Mouse (Mus musculus) spleen, embryonic (tissue): Measurements from ENCODE around the gene Pde6h.

Experiments
- CTCF ChIA-PET: fragments of 350-600 bp; sonication (Branson Sonifier 250); formaldehyde crosslinking; loops from one replicate; lab custom pipeline; 2022; lab: Charles Lee

Pde6h gene

GRCm38 (mm10) chr6:136939326-136940187 lies 15.9 kb downstream of the Pde6h start:
- CTCF ChIA-PET = interaction anchor here (0.6 to 0.7 kb wide), 3 partner anchors 28 to 461 kb away, joined by 3 to 6 read pairs (median 5); no protein-coding TSS in a partner anchor

- CTCF ChIA-PET = interaction anchor here (1.0 to 2.4 kb wide), 4 partner anchors 10 to 27 kb away, joined by 3 to 13 read pairs (median 4); no protein-coding TSS in a partner anchor
Measured at GRCm38 (mm10) chr6:136940188-136940960, 16.7 kb downstream of the Pde6h start.

GRCm38 (mm10) chr6:136941051-136942021 lies 17.7 kb downstream of the Pde6h start, which contains the start of gene Arhgdib:
Arhgdib (minus strand) TSS chr6:136941899.
- CTCF ChIA-PET = interaction anchor here (1.0 to 2.4 kb wide), 4 partner anchors 11 to 27 kb away, joined by 3 to 13 read pairs (median 4); no protein-coding TSS in a partner anchor

- CTCF ChIA-PET = interaction anchor here (2.4 kb wide), 1 partner anchor 12 kb away, joined by 13 read pairs; no protein-coding TSS in a partner anchor
Measured at GRCm38 (mm10) chr6:136942280-136942679, 18.6 kb downstream of the Pde6h start.

GRCm38 (mm10) chr6:136943392-136943791 lies 19.8 kb downstream of the Pde6h start:
- CTCF ChIA-PET = interaction anchor here (0.7 kb wide), 1 partner anchor 135 kb away, joined by 3 read pairs; no protein-coding TSS in a partner anchor

- CTCF ChIA-PET = interaction anchor here (0.9 kb wide), 1 partner anchor 23 kb away, joined by 4 read pairs; no protein-coding TSS in a partner anchor
Measured at GRCm38 (mm10) chr6:136944511-136944910, 20.9 kb downstream of the Pde6h start.

- CTCF ChIA-PET = interaction anchor here (0.9 kb wide), 1 partner anchor 215 kb away, joined by 15 read pairs; no protein-coding TSS in a partner anchor
Measured at GRCm38 (mm10) chr6:136946241-136946640, 22.6 kb downstream of the Pde6h start.

GRCm38 (mm10) chr6:136946943-136947342 lies 23.3 kb downstream of the Pde6h start:
- CTCF ChIA-PET = interaction anchor here (0.9 kb wide), 1 partner anchor 216 kb away, joined by 15 read pairs; no protein-coding TSS in a partner anchor

GRCm38 (mm10) chr6:136947716-136948115 lies 24.1 kb downstream of the Pde6h start:
- CTCF ChIA-PET = interaction anchor here (1.5 kb wide), 1 partner anchor 12 kb away, joined by 3 read pairs; no protein-coding TSS in a partner anchor

- CTCF ChIA-PET = no interaction called here
Measured at GRCm38 (mm10) chr6:136950171-136950570, 26.5 kb downstream of the Pde6h start.

- CTCF ChIA-PET = no interaction called here
Measured at GRCm38 (mm10) chr6:136952930-136953329, 29.3 kb downstream of the Pde6h start.

- CTCF ChIA-PET = interaction anchor here (0.7 kb wide), 1 partner anchor 33 kb away, joined by 3 read pairs; no protein-coding TSS in a partner anchor
Measured at GRCm38 (mm10) chr6:136954192-136954591, 30.6 kb downstream of the Pde6h start.

- CTCF ChIA-PET = interaction anchor here (0.7 kb wide), 1 partner anchor 60 kb away, joined by 3 read pairs; no protein-coding TSS in a partner anchor
Measured at GRCm38 (mm10) chr6:136954715-136955114, 31.1 kb downstream of the Pde6h start.

- CTCF ChIA-PET = interaction anchor here (0.7 kb wide), 1 partner anchor 60 kb away, joined by 3 read pairs; no protein-coding TSS in a partner anchor
Measured at GRCm38 (mm10) chr6:136955240-136955639, 31.6 kb downstream of the Pde6h start.

- CTCF ChIA-PET = no interaction called here
Measured at GRCm38 (mm10) chr6:136957062-136957461, 33.4 kb downstream of the Pde6h start.

GRCm38 (mm10) chr6:136959131-136959530 lies 35.5 kb downstream of the Pde6h start:
- CTCF ChIA-PET = interaction anchor here (1.1 kb wide), 1 partner anchor 11 kb away, joined by 3 read pairs; no protein-coding TSS in a partner anchor

GRCm38 (mm10) chr6:136962957-136963356 lies 39.3 kb downstream of the Pde6h start:
- CTCF ChIA-PET = interaction anchor here (1.7 kb wide), 1 partner anchor 22 kb away, joined by 4 read pairs; the partner anchor contains the start of gene Arhgdib

GRCm38 (mm10) chr6:136964609-136965510 lies 41.2 kb downstream of the Pde6h start:
- CTCF ChIA-PET = interaction anchor here (1.7 kb wide), 1 partner anchor 24 kb away, joined by 4 read pairs; the partner anchor contains the start of gene Arhgdib
